Mouse (Mus musculus): ENCODE results near the gene Cald1.

GRCm38 (mm10) chr6:34736934-34737333 is 138.6 kb downstream of the Cald1 start:
- TF ChIP-seq CTCF (IDR thresholded peaks at IDR 0.05; ENCODE audit: low read depth) (no peak), EP300 (IDR thresholded peaks at IDR 0.05; ENCODE audit: low read depth) (no peak)
